Mouse (Mus musculus) small intestine, adult 2 months (tissue): ENCODE results near the gene Fam81a. TPM values are rescaled to one million over a fixed set of nuclear protein-coding genes. Genes with fewer than 3 reads are reported as not detected.

ENCODE experiments used
- H3K27ac ChIP-seq: fragments of 200-500 bp; 2 replicates; pipeline ENCODE4 v1.5.1; 2012; ENCODE audit warnings: low read depth, low read length, control low read depth, inconsistent platforms; ENCODE audit not compliant: insufficient read depth
- H3K27me3 ChIP-seq: fragments of 200-500 bp; 2 replicates; pipeline ENCODE4 v1.6.1; 2012; ENCODE audit warnings: mild to moderate bottlenecking, moderate library complexity, low read length, inconsistent platforms; ENCODE audit not compliant: control insufficient read depth, insufficient read depth
- H3K36me3 ChIP-seq: fragments of 200-500 bp; 2 replicates; pipeline ENCODE4 v1.6.1; 2012; ENCODE audit warnings: mild to moderate bottlenecking, low read length, control low read depth, inconsistent platforms; ENCODE audit not compliant: control insufficient read depth, insufficient read depth
- H3K4me1 ChIP-seq: fragments of 200-500 bp; 2 replicates; pipeline ENCODE4 v1.6.1; 2012; ENCODE audit warnings: low read length, inconsistent platforms, mixed read lengths; ENCODE audit not compliant: control insufficient read depth, insufficient read depth, insufficient read length
- H3K4me3 ChIP-seq: fragments of 200-500 bp; 2 replicates; pipeline ENCODE4 v1.5.1; 2012; ENCODE audit warnings: low read depth, mild to moderate bottlenecking, control low read depth, inconsistent platforms, low read length, moderate library complexity
- CTCF ChIP-seq: fragments of 200-500 bp; IDR thresholded peaks from 2 replicates; pipeline ENCODE4 v1.5.1; 2012; ENCODE audit warnings: low read depth, mild to moderate bottlenecking, control low read depth, inconsistent platforms, low read length, moderate library complexity, mixed read lengths; ENCODE audit not compliant: insufficient replicate concordance, insufficient read length; ENCODE audit errors: extremely low read depth
- POLR2A ChIP-seq: fragments of 200-500 bp; IDR thresholded peaks from 2 replicates; pipeline ENCODE4 v1.6.1; 2012; ENCODE audit warnings: low read depth, mild to moderate bottlenecking, control low read depth, inconsistent platforms, low read length, moderate library complexity
- WGBS: fragments of 180-500 bp; shearing (Covaris S2); methylation state at CpG from one replicate; pipeline ENCODE4 v1.1.7; 2018; 5-methylcytosine and 5-hydroxymethylcytosine counted together
- polyA plus RNA-seq: library from polyadenylated mRNA; depleted of rRNA; stranded (reverse); fragments of >200 nt; gene quantifications from 2 replicates; pipeline ENCODE4 v1.2.3, GENCODE M21; 2012; rRNA removed

The Fam81a gene
- polyA plus RNA-seq, 1 experiment = 0.03 TPM

DNA sequence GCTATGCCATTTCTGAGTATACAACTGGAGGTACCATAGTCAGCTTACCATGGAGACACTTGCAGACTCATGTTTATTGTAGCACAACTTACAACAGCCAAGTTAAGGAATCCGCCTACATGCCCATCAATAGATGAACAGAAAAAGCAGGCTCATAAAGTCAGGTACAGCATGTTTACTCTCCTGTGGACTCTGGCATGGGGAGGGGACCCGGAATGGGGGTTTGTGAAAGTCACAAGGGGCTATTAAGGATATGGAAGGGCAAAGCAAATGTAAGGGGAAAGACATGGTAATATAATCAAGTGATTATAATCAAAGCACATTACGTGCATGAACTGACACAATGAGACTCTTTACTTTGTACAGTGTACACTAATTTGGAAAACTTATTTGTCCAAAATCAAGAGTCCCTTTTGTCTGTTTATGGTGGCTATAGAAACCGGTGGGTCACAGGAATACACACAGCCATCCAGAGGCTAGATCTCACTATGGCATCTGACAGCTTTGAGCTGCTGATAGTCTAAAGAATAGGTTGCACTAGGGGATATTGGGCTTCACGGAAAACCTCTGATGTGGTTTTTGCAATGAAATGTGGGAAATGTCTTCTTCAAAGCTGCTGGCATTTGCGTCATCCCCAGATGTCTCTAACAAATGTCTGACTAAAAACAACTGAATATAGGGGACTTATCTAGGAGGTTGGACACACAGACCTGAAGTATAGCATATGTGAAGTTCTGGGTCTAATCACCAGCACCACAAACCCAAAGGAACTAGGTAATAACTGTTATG is 102.6 kb downstream of the Fam81a start:
- H3K36me3 ChIP-seq = peaks cover 2% of the 10 kb centered on the region; the same call in 1 of the 2 replicates
- H3K4me3 ChIP-seq = no peak overlapping the region
- TF ChIP-seq POLR2A (no peak), CTCF (no peak)
- H3K4me1 ChIP-seq = peaks cover 21% of the 10 kb centered on the region
- H3K27me3 ChIP-seq = no peaks in the 10 kb centered on the region
- no peak overlapping the region for H3K27ac ChIP-seq
- WGBS = 40% methylated on average over 6 of the region's 6 CpGs

Other genes starting within 250 kb of the Fam81a start
- 4.1 and 5.7 TPM in 2 replicates for gene Bnip2, start 153.1 kb downstream of the Fam81a start, polyA plus RNA-seq
- gene Gtf2a2, start 130.0 kb downstream of the Fam81a start, polyA plus RNA-seq = 9.2 and 10.1 TPM in 2 replicates
- gene Gcnt3, start 104.5 kb downstream of the Fam81a start, polyA plus RNA-seq = 5.6 and 9.8 TPM in 2 replicates
- gene Myo1e, start 64.8 kb upstream of the Fam81a start, polyA plus RNA-seq = 7.1 and 19.5 TPM in 2 replicates